Mouse (Mus musculus): ENCODE measurements at regions not wholly inside any gene's neighbourhood (a gene's known extent, or its start where the extent isn't known, plus 50 kb on each side); places are given as distances from the start of the nearest gene placed in this dataset.

DNA sequence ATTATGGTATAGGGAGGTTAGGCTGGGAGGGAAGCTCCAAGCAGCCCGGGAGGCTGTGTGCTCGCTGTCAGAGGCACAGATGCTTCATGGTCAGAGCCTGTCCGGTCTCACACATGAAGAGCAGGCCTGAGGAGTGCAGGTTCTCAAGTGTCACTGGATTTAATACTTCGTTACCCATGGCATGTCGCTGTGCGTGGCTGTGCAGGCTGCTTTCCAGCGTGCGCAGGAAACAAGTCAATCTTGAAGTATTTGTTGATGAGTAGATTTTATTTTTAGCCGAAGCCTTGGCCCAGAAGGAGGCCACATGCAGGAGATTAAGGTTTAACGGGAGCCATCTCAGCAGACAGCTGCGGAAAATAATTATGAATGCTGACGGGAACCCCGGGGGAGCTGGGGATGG, 130.3 kb upstream of the Twist2 start:
- TF ChIP-seq POLR2A (IDR thresholded peaks at IDR 0.05; ENCODE audit: low read depth, low read length), result no peak
- TF ChIP-seq CTCF (IDR thresholded peaks at IDR 0.05; ENCODE audit: extremely low read depth, insufficient read depth, insufficient read length, insufficient replicate concordance), result no peak
